Mouse (Mus musculus) myocyte (in vitro differentiated cells): ENCODE data around the gene Eno1. TPM values are rescaled to one million over a fixed set of nuclear protein-coding genes. Genes with fewer than 3 reads are reported as not detected.

Experiments
- H3K27me3 ChIP-seq: one replicate; pipeline ENCODE4 v1.6.1; 2011; ENCODE audit not compliant: control insufficient read depth, insufficient read depth, insufficient read length
- H3K36me3 ChIP-seq: one replicate; pipeline ENCODE4 v1.6.1; 2011; ENCODE audit not compliant: control insufficient read depth, insufficient read depth
- H3K4me2 ChIP-seq: one replicate; pipeline ENCODE4 v1.6.1; 2011; ENCODE audit warnings: low read depth, control low read depth
- H3K4me3 ChIP-seq: one replicate; pipeline ENCODE4 v1.5.1; 2011; ENCODE audit warnings: mild to moderate bottlenecking, control low read depth, moderate library complexity
- H3K79me2 ChIP-seq: one replicate; pipeline ENCODE4 v1.6.1; 2011; ENCODE audit not compliant: control insufficient read depth, insufficient read depth
- H3ac ChIP-seq: one replicate; pipeline ENCODE4 v1.6.1; 2011; ENCODE audit not compliant: control insufficient read depth, insufficient read length
- CEBPB ChIP-seq: IDR thresholded peaks from 2 replicates; pipeline ENCODE4 v1.6.1; 2011; ENCODE audit warnings: mild to moderate bottlenecking, moderate library complexity; ENCODE audit not compliant: poor library complexity, insufficient read depth, severe bottlenecking
- E2F4 ChIP-seq: IDR thresholded peaks from one replicate; pipeline ENCODE4 v1.6.1; 2011; ENCODE audit warnings: mild to moderate bottlenecking, control low read depth, moderate library complexity; ENCODE audit not compliant: insufficient read depth
- MAX ChIP-seq: IDR thresholded peaks from one replicate; pipeline ENCODE4 v1.6.1; 2011; ENCODE audit warnings: low read depth, mild to moderate bottlenecking, control low read depth
- MYOD1 ChIP-seq, 3 experiments: IDR thresholded peaks; one replicate each; pipeline ENCODE4 v1.6.1; 2011; ENCODE audit warnings: control low read depth in 2 of 3, low read depth in 2 of 3, mild to moderate bottlenecking in 2 of 3, moderate library complexity in 1 of 3; ENCODE audit not compliant: insufficient read length in 2 of 3, control insufficient read depth in 1 of 3
- MYOG ChIP-seq, 3 experiments: IDR thresholded peaks; one replicate each; pipeline ENCODE4 v1.6.1; 2011; ENCODE audit warnings: control low read depth in 2 of 3, low read depth in 2 of 3, mild to moderate bottlenecking in 2 of 3; ENCODE audit not compliant: insufficient read length in 2 of 3, control insufficient read depth in 1 of 3, insufficient read depth in 1 of 3
- POLR2A ChIP-seq: IDR thresholded peaks from one replicate; pipeline ENCODE4 v1.6.1; 2011; ENCODE audit warnings: low read depth, mild to moderate bottlenecking, control low read depth, moderate library complexity; ENCODE audit not compliant: insufficient read length
- POLR2AphosphoS2 ChIP-seq: IDR thresholded peaks from one replicate; pipeline ENCODE4 v1.6.1; 2011; ENCODE audit warnings: low read depth, control low read depth; ENCODE audit not compliant: insufficient read length
- REST ChIP-seq: IDR thresholded peaks from one replicate; pipeline ENCODE4 v1.6.1; 2011; ENCODE audit warnings: mild to moderate bottlenecking, control low read depth, moderate library complexity; ENCODE audit not compliant: insufficient read depth, insufficient read length
- SRF ChIP-seq: IDR thresholded peaks from one replicate; pipeline ENCODE4 v1.6.1; 2011; ENCODE audit warnings: low read depth; ENCODE audit not compliant: control insufficient read depth, insufficient read length
- TCF3 ChIP-seq: IDR thresholded peaks from one replicate; pipeline ENCODE4 v1.6.1; 2011; ENCODE audit warnings: low read depth, control low read depth; ENCODE audit not compliant: insufficient read length
- USF1 ChIP-seq: IDR thresholded peaks from one replicate; pipeline ENCODE4 v1.6.1; 2011; ENCODE audit warnings: low read depth, mild to moderate bottlenecking, control low read depth, moderate library complexity
- polyA plus RNA-seq: library from polyadenylated mRNA; unstranded; fragments of >200 nt; fragmentation: generic; extraction: Trizol; gene quantifications from one replicate; pipeline ENCODE4 v1.2.1, GENCODE M21; 2012; ENCODE audit warnings: missing spikeins

Eno1 gene
- polyA plus RNA-seq, 1 experiment = 1,358 TPM

DNA sequence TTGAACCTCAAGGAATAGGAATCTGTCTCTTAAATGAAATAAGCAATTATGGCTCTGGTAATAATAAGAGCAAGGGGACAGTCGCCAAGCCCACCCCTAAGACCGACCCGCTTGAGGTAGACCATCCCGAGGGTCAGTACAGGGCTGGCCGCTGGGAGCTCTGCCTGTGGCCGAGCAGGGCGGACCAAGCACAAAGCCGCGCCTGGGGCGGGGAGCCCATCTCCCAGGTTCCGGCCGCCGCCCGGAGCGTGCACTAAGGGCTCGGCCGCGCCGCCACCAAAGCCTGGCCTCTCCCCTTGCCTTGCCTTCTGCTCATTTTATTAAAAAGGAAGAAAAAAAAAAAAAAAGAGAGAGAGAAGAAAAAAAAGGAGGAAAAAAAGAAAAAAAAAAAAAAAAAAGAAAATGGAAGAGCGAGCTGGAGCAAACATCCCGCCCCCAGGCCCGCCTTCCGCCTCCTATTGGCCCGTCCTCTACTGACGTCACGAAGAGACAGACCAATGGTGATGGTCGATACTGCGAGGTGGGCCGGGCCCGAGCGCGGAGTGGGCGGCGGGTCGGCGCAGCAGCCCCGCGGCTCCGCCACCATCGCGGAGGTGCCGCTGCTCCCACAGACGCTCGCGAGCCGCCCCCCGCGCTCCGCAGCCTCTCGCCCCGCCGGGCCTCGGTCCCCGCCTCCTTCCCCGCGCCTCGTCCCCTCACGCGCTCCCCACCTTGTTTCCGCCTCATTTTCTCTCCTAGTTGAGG lies 44.7 kb downstream of the Eno1 start, which contains the start of gene Rere:
Gene Rere, plus strand, starts transcription at position 629 of the 744 bp plus-strand sequence.
- Histone ChIP-seq H3K36me3 (no peaks in the 10 kb centered on the region), H3ac (peak within 1 kb of the TSS; percentile 25), H3K79me2 (peaks cover 42% of the 10 kb centered on the region), H3K4me3 (peak within 1 kb of the TSS; percentile 91), H3K4me2 (peak within 1 kb of the TSS; percentile 84), H3K27me3 (no peaks in the 10 kb centered on the region)
- TF ChIP-seq POLR2AphosphoS2 (peak; percentile 98), SRF (no peak), POLR2A (peak; percentile 97), MYOG (IDR thresholded peaks at IDR 0.05; ENCODE audit: control insufficient read depth in 1 of 3, insufficient read depth in 1 of 3, insufficient read length in 2 of 3, low read depth in 2 of 3) (peak in 1 of 3 experiments; percentile 18)

DNA sequence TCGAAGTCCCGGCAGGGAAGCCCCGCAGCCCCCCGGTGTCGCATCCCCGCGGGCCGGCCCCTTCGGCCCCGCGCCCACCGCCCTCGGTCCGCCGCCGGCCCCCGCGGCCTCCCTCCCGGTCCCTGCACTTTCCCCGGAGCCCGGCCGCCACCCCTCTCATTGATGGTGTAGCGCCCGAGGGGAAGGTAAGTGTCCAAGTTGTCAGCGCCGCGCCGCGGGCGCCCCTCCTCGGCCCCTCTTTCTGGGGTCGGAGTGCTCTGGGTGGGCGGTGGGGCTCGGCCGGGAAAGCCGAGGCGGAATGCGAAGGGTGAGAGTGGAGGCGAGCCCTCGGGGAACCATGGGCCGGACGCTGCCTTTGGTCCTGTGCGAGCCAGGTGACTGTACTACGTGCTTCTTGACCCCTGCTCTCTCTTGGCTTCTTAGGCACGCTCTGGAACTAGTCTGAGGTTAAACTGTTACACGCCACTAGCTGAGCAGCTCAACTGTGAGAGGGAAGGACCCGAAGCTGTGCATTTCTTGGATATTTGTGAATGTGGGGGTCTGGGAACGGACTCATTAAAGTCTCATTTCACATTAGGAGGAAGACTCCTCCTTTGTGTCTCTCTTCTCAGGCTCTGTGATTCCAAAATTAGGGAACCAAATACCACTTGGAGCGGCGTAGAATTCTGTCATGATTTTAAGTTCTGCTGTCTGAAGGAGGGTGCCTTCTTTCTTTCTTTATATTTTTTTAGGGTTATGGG lies 45.5 kb downstream of the Eno1 start:
- H3K4me2 ChIP-seq = peak overlapping the region; percentile 72
- no peaks in the 10 kb centered on the region for H3K27me3 ChIP-seq
- peak overlapping the region; percentile 25 for H3ac ChIP-seq
- no peaks in the 10 kb centered on the region for H3K36me3 ChIP-seq
- peaks cover 51% of the 10 kb centered on the region for H3K79me2 ChIP-seq
- TF ChIP-seq MYOD1 (IDR thresholded peaks at IDR 0.05; ENCODE audit: control insufficient read depth in 1 of 3, insufficient read length in 2 of 3, low read depth in 2 of 3) (no peak), MYOG (IDR thresholded peaks at IDR 0.05; ENCODE audit: control insufficient read depth in 1 of 3, insufficient read depth in 1 of 3, insufficient read length in 2 of 3, low read depth in 2 of 3) (no peak), TCF3 (no peak), POLR2AphosphoS2 (no peak), POLR2A (no peak), E2F4 (no peak), SRF (no peak), USF1 (no peak)
- peak overlapping the region; percentile 91 for H3K4me3 ChIP-seq

DNA sequence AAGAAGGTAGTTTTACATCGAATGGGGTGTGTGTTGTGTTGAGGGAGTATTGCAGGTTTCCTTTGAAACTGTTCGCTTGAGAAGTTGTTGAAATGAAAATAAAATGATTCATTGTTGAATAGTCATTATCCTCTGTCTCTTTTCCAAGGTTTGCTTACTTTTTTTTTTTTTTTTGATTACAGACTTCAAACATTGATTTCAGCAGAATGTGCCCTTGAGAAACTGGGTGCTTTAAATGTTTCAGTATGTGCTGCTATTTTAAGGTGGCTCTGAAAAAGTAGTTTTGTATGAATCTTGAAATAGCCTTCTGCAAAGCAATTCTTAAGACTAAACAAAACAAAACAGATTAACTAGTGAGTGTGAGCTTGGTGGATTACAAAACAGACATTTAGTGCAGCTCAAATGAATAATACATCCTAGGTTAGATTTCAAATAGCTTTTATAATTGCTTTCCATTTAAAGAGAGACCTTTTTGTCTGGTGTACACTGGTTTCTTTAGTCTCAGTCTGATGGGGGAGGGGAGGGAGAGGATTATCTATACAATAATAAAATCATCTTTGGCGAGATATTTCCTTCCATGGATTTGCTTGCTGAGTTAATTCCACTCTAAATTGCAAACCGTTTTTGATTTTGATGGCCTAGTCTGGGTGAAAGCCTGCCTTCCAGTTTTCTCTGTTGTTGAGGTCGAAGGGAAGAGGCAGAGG lies 46.3 kb downstream of the Eno1 start:
- TF ChIP-seq POLR2A (no peak), TCF3 (no peak), MAX (no peak), E2F4 (no peak), MYOD1 (IDR thresholded peaks at IDR 0.05; ENCODE audit: control insufficient read depth in 1 of 3, insufficient read length in 2 of 3, low read depth in 2 of 3) (no peak)
- Histone ChIP-seq H3K4me3 (peak overlapping the region; percentile 91), H3K79me2 (peaks cover 58% of the 10 kb centered on the region), H3ac (peak overlapping the region; percentile 25), H3K27me3 (no peaks in the 10 kb centered on the region), H3K4me2 (peak overlapping the region; percentile 72), H3K36me3 (no peaks in the 10 kb centered on the region)

DNA sequence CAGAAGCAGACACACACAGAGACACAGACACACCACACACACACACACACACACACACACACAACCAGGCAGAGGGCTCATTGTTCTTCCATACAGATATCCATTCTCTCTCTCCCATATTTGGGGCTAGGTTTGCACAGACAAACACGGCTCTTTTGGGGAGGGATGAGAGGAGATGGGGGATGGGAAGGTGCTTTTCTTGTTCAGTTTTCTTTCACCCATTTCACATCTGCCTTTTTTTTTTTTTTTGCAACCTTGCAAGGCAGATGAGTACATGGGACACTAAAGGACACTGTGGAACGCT lies 46.8 kb downstream of the Eno1 start:
- Histone ChIP-seq H3K36me3 (no peaks in the 10 kb centered on the region), H3K4me3 (peak overlapping the region; percentile 91), H3ac (no peak overlapping the region), H3K79me2 (peaks cover 63% of the 10 kb centered on the region), H3K27me3 (no peaks in the 10 kb centered on the region), H3K4me2 (peak overlapping the region; percentile 72)
- TF ChIP-seq POLR2A (no peak), SRF (no peak), MYOD1 (IDR thresholded peaks at IDR 0.05; ENCODE audit: control insufficient read depth in 1 of 3, insufficient read length in 2 of 3, low read depth in 2 of 3) (no peak), USF1 (no peak), POLR2AphosphoS2 (no peak)

DNA sequence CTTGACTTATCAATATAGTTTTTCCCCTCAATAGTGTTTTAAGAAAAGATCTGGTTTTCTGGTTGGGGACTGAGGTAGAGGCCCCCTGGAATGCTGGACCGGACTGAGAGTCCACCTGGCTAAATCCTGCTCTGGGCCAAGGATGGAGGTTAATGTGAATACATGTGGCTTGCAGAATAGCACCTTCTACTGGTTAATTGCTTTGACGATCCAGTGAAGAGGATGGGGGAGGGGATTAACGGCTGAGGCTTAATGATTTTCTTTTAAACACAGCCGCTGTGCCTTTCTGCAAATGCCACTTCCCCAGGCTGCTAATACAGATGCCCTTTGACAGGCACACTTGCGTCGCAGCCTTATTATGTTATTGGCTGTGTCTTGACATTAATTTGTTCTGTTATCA lies 47.5 kb downstream of the Eno1 start:
- Histone ChIP-seq H3K4me2 (peak overlapping the region; percentile 72), H3K4me3 (peak overlapping the region; percentile 91), H3K79me2 (peaks cover 70% of the 10 kb centered on the region), H3K36me3 (no peaks in the 10 kb centered on the region), H3ac (no peak overlapping the region), H3K27me3 (no peaks in the 10 kb centered on the region)
- TF ChIP-seq MYOG (IDR thresholded peaks at IDR 0.05; ENCODE audit: control insufficient read depth in 1 of 3, insufficient read depth in 1 of 3, insufficient read length in 2 of 3, low read depth in 2 of 3) = no peak
- no peak for TF ChIP-seq REST
- no peak for TF ChIP-seq E2F4
- no peak for TF ChIP-seq SRF
- no peak for TF ChIP-seq MYOD1 (IDR thresholded peaks at IDR 0.05; ENCODE audit: control insufficient read depth in 1 of 3, insufficient read length in 2 of 3, low read depth in 2 of 3)
- no peak for TF ChIP-seq POLR2A
- TF ChIP-seq MAX = no peak
- no peak for TF ChIP-seq USF1
- no peak for TF ChIP-seq TCF3
- TF ChIP-seq CEBPB = no peak
- no peak for TF ChIP-seq POLR2AphosphoS2
